Mouse (Mus musculus) right cerebral cortex, postnatal 10 days (tissue): Measurements from ENCODE around the gene Angptl3.

Experiments
- DNase-seq, 2 experiments: peaks; one replicate each; pipeline ENCODE4 v3.0.0; 2021; ENCODE audit warnings: low spot score in 2 of 2

The Angptl3 gene

GRCm38 (mm10) chr4:99030686-99031085 is at the start of gene Angptl3:
Gene Angptl3 (plus strand): TSS chr4:99030954.
- no peak for DNase-seq

GRCm38 (mm10) chr4:98984701-98985100 is 46.1 kb upstream of the Angptl3 start:
- DNase-seq: no peak

- no peak for DNase-seq
Observed at GRCm38 (mm10) chr4:98993491-98993890, 37.3 kb upstream of the Angptl3 start.

- no peak for DNase-seq
Observed at GRCm38 (mm10) chr4:99005574-99005973, 25.2 kb upstream of the Angptl3 start.

- DNase-seq: no peak
Observed at GRCm38 (mm10) chr4:99006319-99006718, 24.4 kb upstream of the Angptl3 start.

- no peak for DNase-seq
Observed at GRCm38 (mm10) chr4:99011039-99011438, 19.7 kb upstream of the Angptl3 start.

- no peak for DNase-seq
Observed at GRCm38 (mm10) chr4:99022221-99022620, 8.5 kb upstream of the Angptl3 start.

- no peak for DNase-seq
Observed at GRCm38 (mm10) chr4:99028377-99028776, 2.4 kb upstream of the Angptl3 start.

- no peak for DNase-seq
Observed at GRCm38 (mm10) chr4:99032921-99033320, 2.2 kb downstream of the Angptl3 start.

GRCm38 (mm10) chr4:99044854-99045253 is 14.1 kb downstream of the Angptl3 start:
- no peak for DNase-seq

- no peak for DNase-seq
Observed at GRCm38 (mm10) chr4:99046471-99046870, 15.7 kb downstream of the Angptl3 start.

GRCm38 (mm10) chr4:99048581-99048980 is 17.8 kb downstream of the Angptl3 start:
- no peak for DNase-seq

- no peak for DNase-seq
Observed at GRCm38 (mm10) chr4:99064524-99064923, 33.8 kb downstream of the Angptl3 start.

- no peak for DNase-seq
Observed at GRCm38 (mm10) chr4:99068806-99069205, 38.1 kb downstream of the Angptl3 start.

- DNase-seq: no peak
Observed at GRCm38 (mm10) chr4:99078005-99078404, 47.3 kb downstream of the Angptl3 start.

- DNase-seq: no peak
Observed at GRCm38 (mm10) chr4:99081169-99081568, 50.4 kb downstream of the Angptl3 start.

- no peak for DNase-seq
Observed at GRCm38 (mm10) chr4:99083862-99084261, 53.1 kb downstream of the Angptl3 start.

- no peak for DNase-seq
Observed at GRCm38 (mm10) chr4:99087760-99088485, 57.2 kb downstream of the Angptl3 start.

- DNase-seq: no peak
Observed at GRCm38 (mm10) chr4:99091151-99091701, 60.5 kb downstream of the Angptl3 start.

GRCm38 (mm10) chr4:99091777-99092176 is 61.0 kb downstream of the Angptl3 start:
- DNase-seq: no peak
